Mouse (Mus musculus) hindbrain, embryonic 11.5 days (tissue): Measurements from ENCODE around the gene Atcay. TPM values are rescaled to one million over a fixed set of nuclear protein-coding genes. Genes with fewer than 3 reads are reported as not detected.
"Not testable (repeated sequence)": the region's sequence is repeated elsewhere in the genome, so short reads cannot be mapped to it uniquely, and the experiment has no call there.

Experiments used
- ATAC-seq: fragments of 200-750 bp; cut with Nextera tagmentation; 2 replicates; pipeline ENCODE4 v1.8.0; 2017; ENCODE audit warnings: mild to moderate bottlenecking, moderate TSS enrichment, moderate library complexity; ENCODE audit not compliant: low FRiP score
- DNase-seq: peaks from one replicate; pipeline ENCODE4 v3.0.0-alpha.2; 2015; ENCODE audit warnings: low spot score
- H3K27ac ChIP-seq: fragments of 300-500 bp; sonication (generic); 2 replicates; pipeline ENCODE4 v1.5.1; 2014; ENCODE audit warnings: mild to moderate bottlenecking, low read depth, low read length
- H3K27me3 ChIP-seq: fragments of 300-500 bp; sonication (generic); 2 replicates; pipeline ENCODE4 v1.6.1; 2014; ENCODE audit warnings: mild to moderate bottlenecking, low read length, moderate library complexity, mixed read lengths; ENCODE audit not compliant: control insufficient read depth, insufficient read depth
- H3K36me3 ChIP-seq: fragments of 300-500 bp; sonication (generic); 2 replicates; pipeline ENCODE4 v1.6.1; 2014; ENCODE audit warnings: mild to moderate bottlenecking, low read length, moderate library complexity, mixed read lengths; ENCODE audit not compliant: control insufficient read depth, insufficient read depth
- H3K4me1 ChIP-seq: fragments of 300-500 bp; sonication (generic); replicated peaks from 2 replicates; pipeline ENCODE4 v1.6.1; 2014; ENCODE audit warnings: low read length, mixed read lengths; ENCODE audit not compliant: control insufficient read depth, insufficient read depth
- H3K4me2 ChIP-seq: fragments of 300-500 bp; sonication (generic); replicated peaks from 2 replicates; pipeline ENCODE4 v1.6.1; 2014; ENCODE audit warnings: mild to moderate bottlenecking, low read depth, low read length
- H3K4me3 ChIP-seq: fragments of 300-500 bp; sonication (generic); 2 replicates; pipeline ENCODE4 v1.5.1; 2014; ENCODE audit warnings: low read depth, low read length
- H3K9ac ChIP-seq: fragments of 300-500 bp; sonication (generic); 2 replicates; pipeline ENCODE4 v1.6.1; 2014; ENCODE audit warnings: low read depth, low read length
- H3K9me3 ChIP-seq: fragments of 300-500 bp; sonication (generic); 2 replicates; pipeline ENCODE4 v1.6.1; 2016; ENCODE audit warnings: low read length; ENCODE audit not compliant: control insufficient read depth
- WGBS: fragments of 180-500 bp; shearing (Covaris S2); extraction: QIAGEN DNeasy Blood & Tissue Kit; methylation state at CpG from one replicate; pipeline ENCODE4 v1.1.7; 2014; 5-methylcytosine and 5-hydroxymethylcytosine counted together
- polyA plus RNA-seq: library from polyadenylated mRNA; unstranded; fragments of >200 nt; fragmentation: Nextera tagmentation; extraction: Ambion mirVana; gene quantifications from 2 replicates; pipeline ENCODE4 v1.2.1, GENCODE M21; 2014

Atcay gene
- polyA plus RNA-seq, 1 experiment from 2014 or later = 22.8 TPM

DNA sequence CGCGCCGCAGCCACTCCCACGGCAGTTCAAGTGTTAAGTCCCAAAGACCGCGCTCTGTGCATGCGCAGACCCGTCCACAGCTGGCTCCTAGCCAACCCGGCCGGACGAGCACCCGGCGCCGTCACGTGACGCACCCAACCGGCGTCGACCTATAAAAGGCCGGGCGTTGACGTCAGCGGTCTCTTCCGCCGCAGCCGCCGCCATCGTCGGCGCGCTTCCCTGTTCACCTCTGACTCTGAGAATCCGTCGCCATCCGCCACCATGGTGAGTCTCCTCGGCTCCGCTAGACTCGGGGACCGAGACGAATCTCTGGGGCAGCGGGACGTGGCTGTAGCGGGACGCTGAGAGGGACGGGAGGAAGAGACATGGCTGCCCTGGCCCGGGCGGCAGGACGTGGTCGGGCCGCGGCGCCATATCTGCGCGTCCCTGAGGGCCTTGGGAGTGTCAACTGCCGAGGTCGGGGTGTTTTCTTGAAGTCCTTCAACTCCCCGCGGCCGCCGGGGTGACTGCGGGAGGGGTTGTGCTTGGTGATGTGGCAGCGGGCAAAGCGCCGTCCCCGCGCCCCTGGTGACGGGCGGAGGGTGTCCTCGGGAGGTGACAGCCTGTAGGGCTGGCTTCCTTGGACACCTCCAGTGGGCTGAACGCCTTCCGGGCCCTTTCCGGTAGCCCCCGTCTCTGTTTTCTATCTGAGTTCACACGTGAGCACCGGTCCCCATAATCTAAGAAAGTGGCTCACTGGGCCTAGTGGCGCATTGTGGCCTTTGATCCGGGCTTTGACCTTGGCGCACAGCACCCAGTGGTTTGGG, 54.0 kb downstream of the Atcay start, which contains the start of gene Eef2:
Gene Eef2 (plus strand): TSS at position 166 of the 806 bp plus-strand sequence.
- peaks cover 14% of the 10 kb centered on the region for H3K4me1 ChIP-seq
- ATAC-seq (peak; percentile 81), DNase-seq (peak; percentile 99)
- H3K9ac ChIP-seq = peak within 1 kb of the TSS; percentile 93
- WGBS = under 1% methylated on average over 77 of the region's 77 CpGs
- H3K9me3 ChIP-seq = no peaks in the 10 kb centered on the region
- H3K4me3 ChIP-seq = peak within 1 kb of the TSS; percentile 84
- H3K4me2 ChIP-seq = peak within 1 kb of the TSS; percentile 92
- no peaks in the 10 kb centered on the region for H3K27me3 ChIP-seq
- H3K36me3 ChIP-seq = peaks cover 40% of the 10 kb centered on the region
- H3K27ac ChIP-seq = peak within 1 kb of the TSS; percentile 85

- H3K9me3 ChIP-seq = no peaks in the 10 kb centered on the region
- H3K36me3 ChIP-seq = peaks cover 33% of the 10 kb centered on the region
- H3K4me3 ChIP-seq = peak overlapping the region; percentile 84
- WGBS = 9% methylated on average over 13 of the region's 13 CpGs
- no peaks in the 10 kb centered on the region for H3K27me3 ChIP-seq
- DNase-seq (no peak), ATAC-seq (peak; percentile 20; the same call in 1 of the 2 replicates)
- H3K4me2 ChIP-seq = peak overlapping the region; percentile 35
- peak overlapping the region; percentile 85 for H3K27ac ChIP-seq
- H3K4me1 ChIP-seq = peaks cover 14% of the 10 kb centered on the region
- H3K9ac ChIP-seq = peak overlapping the region; percentile 31; the same call in 1 of the 2 replicates
These were observed 54.6 kb downstream of the Atcay start for GRCm38 (mm10) chr10:81175936-81176465.

GRCm38 (mm10) chr10:81175345-81175701, 55.3 kb downstream of the Atcay start:
- peaks cover 26% of the 10 kb centered on the region for H3K36me3 ChIP-seq
- H3K9me3 ChIP-seq, ATAC-seq, DNase-seq, H3K4me3 ChIP-seq, H3K27me3 ChIP-seq: not testable (repeated sequence)
- 13% methylated on average over 3 of the region's 4 CpGs for WGBS
- H3K27ac ChIP-seq = peak overlapping the region; percentile 85
- H3K9ac ChIP-seq = peak overlapping the region; percentile 76; the same call in 1 of the 2 replicates
- peaks cover 14% of the 10 kb centered on the region for H3K4me1 ChIP-seq
- H3K4me2 ChIP-seq = peak overlapping the region; percentile 67

DNA sequence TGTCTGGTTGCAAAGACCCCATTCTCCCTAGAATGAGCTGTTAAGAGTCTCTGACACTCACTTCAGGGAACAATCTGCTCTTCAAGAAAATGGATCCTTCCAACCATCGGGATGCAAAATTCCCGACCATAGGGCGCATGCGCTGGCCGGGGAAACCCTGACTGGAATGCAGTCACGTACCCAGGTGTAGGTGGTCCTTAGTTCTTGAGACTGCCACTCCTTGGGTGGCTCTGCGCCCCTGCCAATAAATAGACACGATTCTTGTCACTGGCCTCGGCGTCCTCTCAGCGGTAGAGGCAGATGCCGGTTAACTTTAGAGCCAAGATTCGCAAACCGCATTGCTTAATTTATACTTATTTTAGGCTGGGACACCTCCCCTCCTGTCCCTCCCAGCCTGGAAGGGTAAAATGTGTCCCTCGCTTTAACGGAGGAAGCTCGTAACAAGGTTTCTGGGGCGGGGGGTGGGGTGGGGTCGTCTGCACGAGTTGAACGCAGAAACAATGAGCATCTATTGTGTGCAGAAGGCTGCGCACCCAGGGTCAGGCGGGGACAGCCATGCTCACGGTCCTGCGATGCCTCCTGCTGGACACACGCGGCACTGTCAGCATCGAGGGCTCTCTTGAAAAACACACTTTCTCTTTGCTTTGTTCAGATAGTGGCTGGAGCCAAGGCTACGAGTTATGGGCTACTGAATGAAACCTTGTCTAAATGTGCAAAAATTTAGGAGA, 55.9 kb downstream of the Atcay start:
- WGBS = 4% methylated on average over 29 of the region's 29 CpGs
- Histone ChIP-seq H3K27ac (peak overlapping the region; percentile 85), H3K9ac (peak overlapping the region; percentile 76), H3K9me3 (no peaks in the 10 kb centered on the region), H3K4me1 (peaks cover 14% of the 10 kb centered on the region), H3K36me3 (peaks cover 21% of the 10 kb centered on the region), H3K4me3 (peak overlapping the region; percentile 37), H3K27me3 (no peaks in the 10 kb centered on the region), H3K4me2 (peak overlapping the region; percentile 67)
- DNase-seq = peak; percentile 95
- peak; percentile 78 for ATAC-seq

DNA sequence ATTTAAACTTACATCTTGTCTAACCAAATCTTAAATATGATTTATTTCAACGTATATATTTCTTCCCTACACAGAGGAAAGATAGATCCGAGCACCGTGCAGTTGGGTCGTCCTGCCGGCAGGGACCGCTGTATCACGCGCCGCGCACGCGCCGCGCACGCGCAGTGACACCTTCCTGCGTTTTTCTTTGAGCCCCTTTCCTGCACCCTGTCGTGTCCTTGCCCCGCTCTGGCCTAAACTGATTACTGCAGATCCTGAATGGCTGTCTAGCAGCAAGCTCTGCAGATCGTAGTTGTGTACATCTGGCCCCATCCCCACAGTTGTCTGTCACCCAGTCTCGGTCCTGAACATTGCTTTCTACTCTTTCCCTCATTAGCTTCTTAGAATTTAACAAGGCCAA, 57.5 kb downstream of the Atcay start:
- H3K9me3 ChIP-seq = no peaks in the 10 kb centered on the region
- no peak overlapping the region for H3K4me3 ChIP-seq
- peak overlapping the region; percentile 25; the same call in 1 of the 2 replicates for H3K4me2 ChIP-seq
- ATAC-seq (peak; percentile 11; the same call in 1 of the 2 replicates), DNase-seq (peak; percentile 93)
- no peaks in the 10 kb centered on the region for H3K27me3 ChIP-seq
- H3K9ac ChIP-seq = peak overlapping the region; percentile 52
- peak overlapping the region; percentile 85 for H3K27ac ChIP-seq
- peaks cover 5% of the 10 kb centered on the region; the same call in 1 of the 2 replicates for H3K36me3 ChIP-seq
- peaks cover 14% of the 10 kb centered on the region for H3K4me1 ChIP-seq
- WGBS = 9% methylated on average over 21 of the region's 21 CpGs

DNA sequence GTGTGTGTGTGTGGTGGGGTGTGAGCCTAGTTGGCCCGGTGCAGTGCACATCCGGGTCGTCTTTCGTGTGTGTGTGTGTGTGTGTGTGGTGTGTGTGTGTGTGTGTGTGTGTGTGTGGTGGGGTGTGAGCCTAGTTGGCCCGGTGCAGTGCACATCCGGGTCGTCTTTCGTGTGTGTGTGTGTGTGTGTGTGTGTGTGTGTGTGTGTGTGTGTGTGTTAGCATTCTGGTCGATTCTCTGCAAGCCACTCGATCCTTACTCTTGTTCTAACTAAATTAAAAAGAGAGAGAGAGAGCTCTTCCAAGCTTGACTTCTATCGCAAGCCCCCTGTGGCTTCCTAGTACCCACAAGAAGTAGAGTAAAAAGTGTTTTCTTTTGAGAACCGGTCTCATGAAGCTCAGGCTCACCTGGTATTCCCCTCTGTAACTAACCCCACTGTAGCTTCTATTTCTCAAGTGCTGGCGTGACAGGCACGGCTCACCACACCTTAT, 61.2 kb downstream of the Atcay start:
- not testable (repeated sequence) for H3K27ac ChIP-seq, H3K27me3 ChIP-seq, DNase-seq, H3K4me2 ChIP-seq, ATAC-seq, H3K9me3 ChIP-seq, H3K4me3 ChIP-seq, H3K9ac ChIP-seq, H3K36me3 ChIP-seq
- H3K4me1 ChIP-seq = peaks cover 11% of the 10 kb centered on the region
- 54% methylated on average over 6 of the region's 14 CpGs for WGBS

DNA sequence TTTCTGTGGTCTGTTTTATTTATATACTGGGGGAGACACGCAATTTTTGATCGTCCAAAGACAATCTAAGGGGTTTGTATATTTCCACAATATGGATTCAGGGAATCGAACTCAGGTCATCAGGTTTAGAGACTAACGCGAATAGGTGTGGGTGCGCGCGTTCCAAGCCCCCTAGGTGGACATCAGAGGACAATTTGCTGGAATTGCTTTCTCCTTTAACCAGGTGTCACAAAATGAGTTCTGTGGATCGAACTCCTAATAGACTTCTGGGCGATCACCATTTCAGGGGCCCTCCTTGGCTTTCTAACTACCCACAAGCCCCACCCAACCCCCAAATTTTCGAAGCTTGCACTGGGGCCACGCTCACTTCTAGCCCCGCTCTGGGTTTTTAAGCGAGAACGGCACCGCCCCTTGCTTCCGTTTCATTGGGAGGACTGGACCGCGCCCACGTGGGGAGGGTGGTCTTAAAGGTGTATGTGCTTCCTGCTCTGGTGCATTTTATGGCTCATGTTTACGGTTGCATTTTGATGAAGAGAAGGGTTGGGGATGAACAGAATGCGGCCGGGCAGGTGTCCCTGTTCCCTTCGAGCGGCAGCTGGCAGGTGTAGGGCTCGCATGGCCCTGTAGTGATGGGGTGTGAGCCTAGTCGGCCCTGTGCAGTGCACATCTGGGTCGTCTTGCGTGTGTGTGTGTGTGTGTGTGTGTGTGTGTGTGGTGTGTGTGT, 62.0 kb downstream of the Atcay start:
- Histone ChIP-seq H3K36me3 (no peaks in the 10 kb centered on the region), H3K4me3 (peak overlapping the region; percentile 27), H3K27me3 (no peaks in the 10 kb centered on the region), H3K4me1 (peaks cover 8% of the 10 kb centered on the region), H3K9me3 (no peaks in the 10 kb centered on the region), H3K27ac (peak overlapping the region; percentile 24; the same call in 1 of the 2 replicates), H3K9ac (peak overlapping the region; percentile 29; the same call in 1 of the 2 replicates), H3K4me2 (peak overlapping the region; percentile 66)
- 6% methylated on average over 29 of the region's 29 CpGs for WGBS
- no peak for ATAC-seq
- DNase-seq = peak; percentile 80

DNA sequence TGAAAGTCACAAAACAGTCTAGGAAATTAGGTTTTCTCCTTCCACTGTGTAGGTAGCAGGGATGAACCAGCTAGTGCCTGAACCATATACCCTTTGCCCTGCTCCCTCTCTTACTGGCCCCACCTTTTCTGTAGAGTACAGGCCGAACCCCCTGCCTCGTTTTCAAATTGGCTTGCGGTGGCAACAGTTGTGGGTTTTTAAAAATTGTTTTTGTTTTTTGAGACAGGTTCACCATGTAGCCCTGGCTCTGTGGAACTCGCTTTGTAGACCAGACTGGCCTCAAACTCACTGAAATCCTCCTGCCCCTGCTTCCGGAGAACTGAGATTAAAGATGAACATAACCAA, 62.6 kb downstream of the Atcay start:
- Histone ChIP-seq H3K27ac (peak overlapping the region; percentile 24; the same call in 1 of the 2 replicates), H3K9me3 (no peaks in the 10 kb centered on the region), H3K4me1 (0 out of 2 replicates have a peak, but pooled peaks cover 3% of the 10 kb centered on the region), H3K4me2 (peak overlapping the region; percentile 66), H3K36me3 (no peaks in the 10 kb centered on the region), H3K4me3 (peak overlapping the region; percentile 27), H3K9ac (0 out of 2 replicates have a peak overlapping the region, but pooled peaks have one; percentile 28), H3K27me3 (no peaks in the 10 kb centered on the region)
- peak; percentile 75 for ATAC-seq
- no peak for DNase-seq
- 9% methylated on average over 5 of the region's 5 CpGs for WGBS
